Mouse (Mus musculus): ENCODE results near the gene Cdc16. TPM values are rescaled to one million over a fixed set of nuclear protein-coding genes. Genes with fewer than 3 reads are reported as not detected.

Gene Cdc16
- polyA plus RNA-seq, 1 experiment from 2014 or later = 249 TPM

Other genes with a start within 250 kb of the Cdc16 start
- not detected in 2 replicates for gene 1700029H14Rik, start 195.2 kb upstream of the Cdc16 start, polyA plus RNA-seq (2015; fragmentation: Nextera tagmentation; extraction: Ambion mirVana)
- 20.5 and 25.3 TPM in 2 replicates for gene Rasa3, start 80.1 kb upstream of the Cdc16 start, polyA plus RNA-seq (2015; fragmentation: Nextera tagmentation; extraction: Ambion mirVana)
- gene Cfap97d2, start 51.8 kb upstream of the Cdc16 start, polyA plus RNA-seq (2015; fragmentation: Nextera tagmentation; extraction: Ambion mirVana) = not detected in 2 replicates
- 43.4 and 47.0 TPM in 2 replicates for gene Upf3a, start 27.9 kb downstream of the Cdc16 start, polyA plus RNA-seq (2015; fragmentation: Nextera tagmentation; extraction: Ambion mirVana)
- not detected in 2 replicates for gene AF366264, start 80.7 kb downstream of the Cdc16 start, polyA plus RNA-seq (2015; fragmentation: Nextera tagmentation; extraction: Ambion mirVana)
- 36.5 and 38.1 TPM in 2 replicates for gene Champ1, start 112.0 kb downstream of the Cdc16 start, polyA plus RNA-seq (2015; fragmentation: Nextera tagmentation; extraction: Ambion mirVana)
- gene Coprs, start 132.6 kb downstream of the Cdc16 start, polyA plus RNA-seq (2015; fragmentation: Nextera tagmentation; extraction: Ambion mirVana) = 61.0 and 61.7 TPM in 2 replicates

All from limb, embryonic 13.5 days (tissue).